Mouse (Mus musculus) ES-E14 (cell line): Measurements from ENCODE around the gene Flnb. TPM values are rescaled to one million over a fixed set of nuclear protein-coding genes. Genes with fewer than 3 reads are reported as not detected.

ENCODE experiments used
- DNase-seq: peaks from one replicate; pipeline ENCODE4 v3.0.0-alpha.2; 2013; ENCODE audit warnings: low read depth, low spot score
- H3K27ac ChIP-seq: 2 replicates; pipeline ENCODE4 v1.5.1; 2012; ENCODE audit warnings: low read depth, mild to moderate bottlenecking, low read length, moderate library complexity, mixed read lengths; ENCODE audit not compliant: poor library complexity, insufficient read depth, severe bottlenecking
- H3K36me3 ChIP-seq: 2 replicates; pipeline ENCODE4 v1.6.1; 2012; ENCODE audit warnings: mild to moderate bottlenecking, low read length, moderate library complexity, mixed read lengths; ENCODE audit not compliant: control insufficient read depth, poor library complexity, insufficient read depth, severe bottlenecking
- H3K4me1 ChIP-seq, 2 experiments: fragments of 150-350 bp in 1 of 2; sonication (generic) in 1 of 2; 2 replicates each; pipeline ENCODE4 v1.6.1; 2012; ENCODE audit warnings: low read length in 2 of 2, mild to moderate bottlenecking in 1 of 2, mixed read lengths in 1 of 2; ENCODE audit not compliant: control insufficient read depth in 2 of 2, insufficient read depth in 2 of 2, poor library complexity in 1 of 2
- H3K4me3 ChIP-seq, 2 experiments: fragments of 150-350 bp in 1 of 2; sonication (generic) in 1 of 2; 2 replicates each; pipeline ENCODE4 v1.5.1; 2012; ENCODE audit warnings: low read length in 2 of 2, low read depth in 1 of 2, mild to moderate bottlenecking in 1 of 2, mixed read lengths in 1 of 2; ENCODE audit not compliant: insufficient read depth in 1 of 2, poor library complexity in 1 of 2, severe bottlenecking in 1 of 2
- H3K9ac ChIP-seq: 2 replicates; pipeline ENCODE4 v1.6.1; 2012; ENCODE audit warnings: low read depth, mild to moderate bottlenecking, low read length, mixed read lengths; ENCODE audit not compliant: poor library complexity, insufficient read depth, severe bottlenecking
- H3K9me3 ChIP-seq: fragments of 150-350 bp; sonication (generic); 2 replicates; pipeline ENCODE4 v1.6.1; 2012; ENCODE audit warnings: low read depth, mild to moderate bottlenecking, low read length; ENCODE audit not compliant: control insufficient read depth, insufficient read depth
- CHD2 ChIP-seq: IDR thresholded peaks from 2 replicates; pipeline ENCODE4 v1.6.1; 2014; ENCODE audit warnings: mild to moderate bottlenecking, low read depth, low read length, inconsistent platforms
- HCFC1 ChIP-seq: IDR thresholded peaks from 2 replicates; pipeline ENCODE4 v1.6.1; 2012; ENCODE audit warnings: low read length, inconsistent platforms, borderline replicate concordance; ENCODE audit not compliant: insufficient read depth
- MAFK ChIP-seq: IDR thresholded peaks from 2 replicates; pipeline ENCODE4 v1.6.1; 2014; ENCODE audit warnings: mild to moderate bottlenecking, low read depth, low read length, inconsistent platforms; ENCODE audit not compliant: insufficient read depth
- ZC3H11A ChIP-seq: IDR thresholded peaks from 2 replicates; pipeline ENCODE4 v1.6.1; 2012; ENCODE audit warnings: low read depth, mild to moderate bottlenecking, inconsistent platforms, low read length, borderline replicate concordance
- ZNF384 ChIP-seq: IDR thresholded peaks from 2 replicates; pipeline ENCODE4 v1.6.1; 2012; ENCODE audit warnings: low read depth, low read length, inconsistent platforms
- in situ Hi-C, 2 experiments: fragments of 600-800 bp; cut with MboI; formaldehyde crosslinking; loops; one replicate each; pipeline ENCODE4 v1.15.1; 2025; ENCODE audit warnings: low sequenced_read_pairs in 2 of 2, inconsistent platforms in 1 of 2; ENCODE audit not compliant: unreplicated experiment in 2 of 2
- total RNA-seq: library from RNA; depleted of rRNA; stranded (reverse); fragments of 300-350 nt; gene quantifications from 2 replicates; pipeline ENCODE4 v1.2.3, GENCODE M21; 2012

Flnb gene
- total RNA-seq, 1 experiment: 350 TPM

DNA sequence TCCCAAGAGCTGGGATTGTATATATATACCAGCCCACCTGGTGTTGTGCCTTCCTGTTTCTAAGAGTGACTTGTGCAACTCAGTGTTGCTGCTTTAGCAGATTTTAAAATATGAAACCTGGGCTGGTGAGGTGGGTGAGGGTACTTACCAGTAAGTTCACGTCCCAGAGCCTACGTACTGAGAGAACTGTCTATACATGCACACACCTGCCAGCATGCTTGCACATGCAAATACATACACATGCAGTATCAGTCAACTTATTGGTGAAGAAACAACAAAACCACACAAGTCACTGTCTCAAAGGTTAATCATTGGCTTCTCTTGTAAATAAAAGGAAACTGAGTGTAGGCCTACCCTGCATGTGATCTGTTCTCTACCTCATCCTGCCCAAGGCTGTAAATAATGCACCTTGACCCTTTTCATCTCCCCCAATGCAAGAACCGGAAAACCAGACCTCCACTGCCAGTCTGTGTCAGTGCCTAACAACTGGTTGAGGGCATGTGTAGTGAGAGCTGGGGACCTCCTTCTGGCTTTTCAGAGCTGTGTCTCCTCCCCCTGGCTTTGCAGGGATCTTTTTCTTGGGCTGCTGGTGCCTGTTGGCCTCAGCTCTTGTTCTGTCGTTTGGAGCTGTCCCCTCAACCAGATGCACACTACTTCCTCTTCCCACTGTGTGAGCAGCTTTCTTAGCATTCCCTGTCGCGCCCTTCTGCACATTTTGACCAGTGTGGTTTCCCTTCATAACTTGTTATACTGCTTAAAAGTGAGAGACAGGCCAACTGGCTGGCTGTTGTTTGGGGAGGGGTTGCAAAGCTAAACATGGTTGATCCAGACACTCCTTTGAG, 100.6 kb downstream of the Flnb start:
- no peak overlapping the region for H3K9ac ChIP-seq
- no peaks in the 10 kb centered on the region for H3K9me3 ChIP-seq
- no peak overlapping the region for H3K27ac ChIP-seq
- H3K4me3 ChIP-seq: no peak overlapping the region
- TF ChIP-seq ZNF384: no peak
- no peaks in the 10 kb centered on the region; a peak in 1 of 4 replicates for H3K4me1 ChIP-seq
- peaks cover 60% of the 10 kb centered on the region for H3K36me3 ChIP-seq
- DNase-seq: no peak
- in situ Hi-C loops: no loop called here

DNA sequence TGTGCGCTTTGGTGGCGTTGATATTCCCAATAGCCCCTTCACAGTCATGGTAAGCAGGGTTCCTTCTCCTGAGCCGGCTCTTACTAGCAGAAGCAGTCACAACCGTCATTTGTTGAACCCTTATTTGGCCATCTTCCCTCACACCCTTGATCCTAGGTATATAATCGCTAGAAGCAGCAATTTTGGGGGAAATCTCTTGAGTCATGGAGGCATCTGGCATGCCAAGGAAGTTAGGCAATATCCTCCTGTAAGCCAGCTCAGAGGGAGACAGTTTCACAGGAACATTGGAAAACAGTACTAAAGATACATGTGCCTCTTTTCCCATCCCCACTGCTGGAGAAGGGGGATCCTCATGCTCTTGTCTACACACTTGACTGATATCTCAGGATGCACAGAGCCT, 101.6 kb downstream of the Flnb start:
- Histone ChIP-seq H3K4me1 (no peaks in the 10 kb centered on the region; a peak in 1 of 4 replicates), H3K4me3 (no peak overlapping the region), H3K27ac (no peak overlapping the region), H3K9me3 (no peaks in the 10 kb centered on the region), H3K36me3 (peaks cover 63% of the 10 kb centered on the region), H3K9ac (no peak overlapping the region)
- in situ Hi-C loops: no loop called here
- DNase-seq: no peak
- TF ChIP-seq HCFC1 (no peak), ZC3H11A (no peak), CHD2 (no peak), MAFK (no peak), ZNF384 (no peak)

DNA sequence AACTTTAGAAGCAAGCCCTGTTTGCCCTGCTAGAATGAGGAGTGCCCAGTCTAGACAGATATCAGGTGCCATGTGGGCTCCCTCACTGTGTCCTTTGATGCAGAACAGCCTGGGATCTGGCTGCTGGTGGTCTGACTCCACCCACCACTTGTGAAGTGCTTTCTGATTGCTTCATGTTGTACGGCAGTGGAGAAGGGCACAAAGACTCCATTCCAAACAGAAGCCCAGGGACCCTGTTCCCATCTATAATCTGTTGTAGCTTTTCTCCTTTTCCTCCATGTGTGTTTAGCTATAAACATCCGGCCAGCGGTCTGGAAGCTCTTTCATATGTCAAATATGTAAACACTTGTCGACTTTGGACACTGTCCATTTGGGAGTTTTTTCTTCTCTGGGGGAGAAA, 102.2 kb downstream of the Flnb start:
- H3K9ac ChIP-seq: no peak overlapping the region

DNA sequence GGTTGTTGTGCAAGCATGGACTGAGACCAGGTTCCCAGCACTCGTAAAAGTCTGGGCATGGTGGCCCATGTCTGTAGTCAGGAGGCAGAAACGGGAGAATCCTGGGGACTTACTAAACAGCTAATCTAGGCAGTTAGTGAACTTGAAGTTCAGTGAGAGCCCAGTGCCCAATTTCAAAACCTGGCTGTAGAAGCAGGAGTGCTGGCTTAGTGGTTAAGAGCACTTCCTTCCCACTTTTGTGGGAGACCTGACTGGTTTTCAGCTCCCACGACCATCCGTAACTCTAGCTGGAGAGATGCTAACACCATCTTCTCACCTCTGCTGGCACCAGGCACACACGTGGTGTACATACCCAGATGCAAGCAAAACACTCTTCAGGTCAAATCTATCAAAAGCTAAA, 103.7 kb downstream of the Flnb start:
- Histone ChIP-seq H3K27ac (no peak overlapping the region), H3K36me3 (peaks cover 56% of the 10 kb centered on the region), H3K4me3 (no peak overlapping the region), H3K9me3 (no peaks in the 10 kb centered on the region), H3K9ac (no peak overlapping the region), H3K4me1 (no peaks in the 10 kb centered on the region)
- TF ChIP-seq MAFK (no peak), ZC3H11A (no peak), HCFC1 (no peak), CHD2 (no peak), ZNF384 (no peak)
- no peak for DNase-seq
- in situ Hi-C loops: no loop called here

More for the DNA sequence above, 102.2 kb downstream of the Flnb start:
- Histone ChIP-seq H3K36me3 (peaks cover 61% of the 10 kb centered on the region), H3K27ac (no peak overlapping the region), H3K9me3 (no peaks in the 10 kb centered on the region), H3K4me1 (no peaks in the 10 kb centered on the region), H3K4me3 (no peak overlapping the region)
- no peak for DNase-seq
- no peak for TF ChIP-seq MAFK
- no peak for TF ChIP-seq CHD2
- no peak for TF ChIP-seq HCFC1
- no peak for TF ChIP-seq ZNF384
- TF ChIP-seq ZC3H11A: no peak
- in situ Hi-C loops: no loop called here

DNA sequence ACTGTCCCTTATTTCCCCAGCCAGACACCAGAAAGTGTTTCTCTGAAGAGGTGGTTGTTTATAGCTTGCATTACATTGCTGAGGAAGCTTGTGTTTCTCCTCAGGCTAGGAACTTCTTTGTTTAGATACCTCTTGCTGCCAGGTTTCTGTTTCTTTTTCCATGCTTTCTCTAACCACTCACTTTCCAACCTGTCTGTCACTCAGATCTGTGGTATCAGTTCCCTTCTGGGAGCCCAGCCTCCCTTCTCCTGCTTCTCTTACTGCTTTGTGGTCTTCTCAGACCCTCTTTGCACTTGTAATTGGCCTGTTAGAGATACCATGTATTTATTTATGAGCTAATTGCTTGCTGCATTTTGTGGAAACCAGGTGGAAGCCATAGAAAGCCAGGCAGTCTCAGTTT, 105.9 kb downstream of the Flnb start:
- no peak for TF ChIP-seq CHD2
- no peak for TF ChIP-seq MAFK
- TF ChIP-seq ZNF384: no peak
- TF ChIP-seq HCFC1: no peak
- TF ChIP-seq ZC3H11A: no peak
- no peak overlapping the region for H3K4me3 ChIP-seq
- H3K36me3 ChIP-seq: peaks cover 47% of the 10 kb centered on the region
- in situ Hi-C loops: no loop called here
- H3K4me1 ChIP-seq: no peaks in the 10 kb centered on the region
- no peak overlapping the region for H3K9ac ChIP-seq
- H3K9me3 ChIP-seq: no peaks in the 10 kb centered on the region
- H3K27ac ChIP-seq: no peak overlapping the region
- no peak for DNase-seq
